Mouse (Mus musculus) activated CD4-positive, CD25-positive, alpha-beta regulatory T cell, adult 4 months (primary cell): ENCODE results near the gene Gnat2. TPM values are rescaled to one million over a fixed set of nuclear protein-coding genes. Genes with fewer than 3 reads are reported as not detected.
A peak's percentile ranks its signal among the peaks of the same experiment; 100 is the strongest.

Experiments used
- ATAC-seq: one replicate; pipeline ENCODE4 v1.8.0; 2017
- polyA plus RNA-seq, 2 experiments: library from polyadenylated mRNA; unstranded; fragments of 100-300 nt; shearing (Covaris generic); gene quantifications; one replicate each; pipeline ENCODE4 v1.2.1; 2017

Gnat2 gene
- polyA plus RNA-seq, 2 experiments from 2014 or later, result not detected

- no peak for ATAC-seq
These were observed 28.5 kb downstream of the Gnat2 start for GRCm38 (mm10) chr3:108121101-108121500.

GRCm38 (mm10) chr3:108123242-108123641, 30.7 kb downstream of the Gnat2 start:
- ATAC-seq, result no peak

- ATAC-seq, result peak; percentile 57
These were observed 31.5 kb downstream of the Gnat2 start for GRCm38 (mm10) chr3:108124131-108124530.

GRCm38 (mm10) chr3:108126327-108126726, 33.7 kb downstream of the Gnat2 start:
- no peak for ATAC-seq

- no peak for ATAC-seq
These were observed 35.9 kb downstream of the Gnat2 start for GRCm38 (mm10) chr3:108128520-108128919.

GRCm38 (mm10) chr3:108129367-108129766, 36.8 kb downstream of the Gnat2 start:
- ATAC-seq, result no peak

GRCm38 (mm10) chr3:108129804-108130203, 37.2 kb downstream of the Gnat2 start:
- ATAC-seq, result no peak

- no peak for ATAC-seq
These were observed 38.6 kb downstream of the Gnat2 start for GRCm38 (mm10) chr3:108131216-108131615.

- ATAC-seq, result no peak
These were observed 39.2 kb downstream of the Gnat2 start for GRCm38 (mm10) chr3:108131821-108132220.

- no peak for ATAC-seq
These were observed 39.9 kb downstream of the Gnat2 start for GRCm38 (mm10) chr3:108132484-108132883.

- no peak for ATAC-seq
These were observed 42.1 kb downstream of the Gnat2 start for GRCm38 (mm10) chr3:108134701-108135100.

- ATAC-seq, result no peak
These were observed 46.5 kb downstream of the Gnat2 start for GRCm38 (mm10) chr3:108139113-108139512.

GRCm38 (mm10) chr3:108140786-108141185, 48.2 kb downstream of the Gnat2 start:
- ATAC-seq, result peak; percentile 53

- ATAC-seq, result peak; percentile 95
These were observed 53.2 kb downstream of the Gnat2 start, which contains the start of gene Gnai3 for GRCm38 (mm10) chr3:108145534-108146445. TSS of gene Gnai3 (minus strand) at chr3:108146146.

- ATAC-seq, result no peak
These were observed 54.1 kb downstream of the Gnat2 start for GRCm38 (mm10) chr3:108146671-108147070.

- peak; percentile 52 for ATAC-seq
These were observed 55.0 kb downstream of the Gnat2 start for GRCm38 (mm10) chr3:108147386-108148235.

Other genes with a start within 250 kb of the Gnat2 start
- gene Eps8l3, start 215.6 kb upstream of the Gnat2 start, polyA plus RNA-seq, result not detected
- gene Gstm5, start 197.0 kb upstream of the Gnat2 start, polyA plus RNA-seq, result not detected
- gene Gstm7, start 161.0 kb upstream of the Gnat2 start, polyA plus RNA-seq, result under 1 TPM in 1 of 2 experiments, not detected in 1; 0.94 TPM
- gene Gstm6, start 149.0 kb upstream of the Gnat2 start, polyA plus RNA-seq, result not detected
- gene Gstm3, start 123.5 kb upstream of the Gnat2 start, polyA plus RNA-seq, result not detected
- gene Gstm2, start 106.3 kb upstream of the Gnat2 start, polyA plus RNA-seq, result not detected
- gene Gstm1, start 74.8 kb upstream of the Gnat2 start, polyA plus RNA-seq, result 1 to 10 TPM; 1.2 to 1.4 TPM
- 1 to 10 TPM; 3.2 to 3.4 TPM for gene Gstm4, start 47.9 kb upstream of the Gnat2 start, polyA plus RNA-seq
- gene Ampd2, start 6.1 kb upstream of the Gnat2 start, polyA plus RNA-seq, result 10 to 100 TPM; 13.6 to 21.6 TPM
- gene Gnai3, start 53.4 kb downstream of the Gnat2 start, polyA plus RNA-seq, result 100 to 1,000 TPM; 109 to 113 TPM
- not detected for gene Gpr61, start 62.1 kb downstream of the Gnat2 start, polyA plus RNA-seq
- under 1 TPM; 0.09 to 0.19 TPM for gene Amigo1, start 93.5 kb downstream of the Gnat2 start, polyA plus RNA-seq
- gene Cyb561d1, start 108.4 kb downstream of the Gnat2 start, polyA plus RNA-seq, result 1 to 10 TPM; 5.9 to 6.9 TPM
- 1 to 10 TPM; 4.3 to 7.8 TPM for gene Atxn7l2, start 118.1 kb downstream of the Gnat2 start, polyA plus RNA-seq
- not detected for gene Sypl2, start 133.9 kb downstream of the Gnat2 start, polyA plus RNA-seq
- gene Psma5, start 164.1 kb downstream of the Gnat2 start, polyA plus RNA-seq, result 100 to 1,000 TPM; 196 to 245 TPM
- under 1 TPM in 1 of 2 experiments, not detected in 1; 0.07 TPM for gene Sort1, start 191.3 kb downstream of the Gnat2 start, polyA plus RNA-seq